Mouse (Mus musculus): ENCODE measurements around the gene Mapt.

Gene Mapt

GRCm38 (mm10) chr11:104317631-104318030, 86.4 kb downstream of the Mapt start:
- no peak for DNase-seq

DNA sequence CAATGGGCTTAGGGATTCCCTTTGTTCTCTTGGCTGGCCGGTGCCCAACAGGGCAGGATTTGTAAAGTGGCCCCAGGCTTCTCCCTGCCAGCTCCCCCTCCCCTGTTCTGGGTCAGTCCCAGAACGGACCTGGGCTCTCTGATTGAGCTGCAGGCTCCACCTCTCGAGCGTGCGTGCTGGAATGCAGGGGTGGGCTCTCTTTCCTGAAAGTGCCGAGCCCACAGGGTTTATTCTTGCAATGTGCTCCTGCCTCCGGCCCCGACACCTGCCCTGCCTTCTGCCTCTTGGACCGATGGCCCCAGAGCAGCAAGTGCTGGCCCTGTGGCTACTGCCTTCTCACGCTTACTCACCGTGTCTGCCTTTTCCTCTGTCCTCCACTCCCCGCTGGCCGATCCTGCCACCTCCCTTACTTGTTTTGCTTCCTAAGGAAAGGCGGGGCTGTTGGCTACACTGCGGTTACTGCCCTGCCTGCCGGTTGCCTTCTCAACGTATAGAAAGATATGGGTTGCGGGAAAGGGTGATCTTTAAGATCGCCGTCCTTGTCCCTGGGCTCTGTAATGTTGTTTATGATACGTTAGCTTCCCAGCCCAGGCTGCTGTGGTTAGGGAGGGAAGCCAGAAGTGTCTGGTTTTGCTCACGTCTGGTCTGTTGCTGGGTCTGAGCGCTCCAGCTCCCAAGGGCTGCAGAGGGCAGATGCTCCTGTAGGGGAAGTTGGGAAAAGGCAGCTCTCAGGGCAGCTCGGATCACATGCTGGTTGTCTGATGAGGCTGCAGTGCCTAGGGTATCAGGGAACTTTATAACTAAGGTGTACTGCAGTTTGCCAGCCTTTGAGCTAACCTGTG, 88.0 kb downstream of the Mapt start:
- no peak for DNase-seq

GRCm38 (mm10) chr11:104320511-104320910, 89.3 kb downstream of the Mapt start:
- DNase-seq, result no peak

- no peak for DNase-seq
Observed at GRCm38 (mm10) chr11:104322142-104322541, 91.0 kb downstream of the Mapt start.

DNA sequence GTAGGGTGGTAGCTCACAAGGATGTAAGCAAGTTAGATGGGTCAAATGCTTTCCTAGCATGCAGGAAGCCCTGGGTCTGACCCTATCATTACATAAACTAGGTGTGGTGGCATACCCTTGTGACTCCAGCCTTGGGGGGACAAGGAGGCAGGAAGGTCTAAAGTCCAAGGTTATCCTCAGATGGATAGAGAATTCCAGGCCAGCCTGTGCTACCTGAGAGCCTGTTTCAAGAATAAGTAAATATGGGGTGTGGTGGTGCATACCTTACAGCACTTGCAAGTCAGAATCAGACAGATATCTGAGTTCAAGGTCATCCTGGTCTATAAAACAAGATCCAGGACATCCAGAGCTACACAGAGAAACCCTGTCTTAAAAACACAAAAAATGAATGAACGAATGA, 96.3 kb downstream of the Mapt start:
- DNase-seq, result no peak

DNA sequence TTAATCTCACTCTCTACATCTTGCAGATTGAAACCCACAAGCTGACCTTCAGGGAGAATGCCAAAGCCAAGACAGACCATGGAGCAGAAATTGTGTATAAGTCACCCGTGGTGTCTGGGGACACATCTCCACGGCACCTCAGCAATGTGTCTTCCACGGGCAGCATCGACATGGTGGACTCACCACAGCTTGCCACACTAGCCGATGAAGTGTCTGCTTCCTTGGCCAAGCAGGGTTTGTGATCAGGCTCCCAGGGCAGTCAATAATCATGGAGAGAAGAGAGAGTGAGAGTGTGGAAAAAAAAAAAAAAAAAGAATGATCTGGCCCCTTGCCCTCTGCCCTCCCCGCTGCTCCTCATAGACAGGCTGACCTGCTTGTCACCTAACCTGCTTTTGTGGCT, 96.8 kb downstream of the Mapt start:
- DNase-seq, result no peak

GRCm38 (mm10) chr11:104329185-104329926, 98.2 kb downstream of the Mapt start:
- DNase-seq, result no peak

DNA sequence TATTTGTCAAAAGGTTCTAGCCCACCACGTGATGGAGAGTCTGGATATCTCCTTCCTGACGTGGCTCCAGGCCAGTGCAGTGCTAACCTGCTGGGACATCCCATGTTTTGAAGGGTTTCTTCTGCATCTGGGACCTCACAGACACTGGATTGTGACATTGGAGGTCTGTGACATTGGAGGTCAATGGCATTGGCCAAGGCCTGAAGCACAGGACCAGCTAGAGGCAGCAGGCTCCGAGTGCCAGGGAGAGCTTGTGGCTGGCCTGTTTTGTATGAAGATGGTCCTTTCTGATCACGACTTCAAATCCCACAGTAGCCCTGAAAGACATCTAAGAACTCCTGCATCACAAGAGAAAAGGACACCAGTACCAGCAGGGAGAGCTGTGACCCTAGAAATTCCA, 99.0 kb downstream of the Mapt start:
- DNase-seq, result no peak

DNA sequence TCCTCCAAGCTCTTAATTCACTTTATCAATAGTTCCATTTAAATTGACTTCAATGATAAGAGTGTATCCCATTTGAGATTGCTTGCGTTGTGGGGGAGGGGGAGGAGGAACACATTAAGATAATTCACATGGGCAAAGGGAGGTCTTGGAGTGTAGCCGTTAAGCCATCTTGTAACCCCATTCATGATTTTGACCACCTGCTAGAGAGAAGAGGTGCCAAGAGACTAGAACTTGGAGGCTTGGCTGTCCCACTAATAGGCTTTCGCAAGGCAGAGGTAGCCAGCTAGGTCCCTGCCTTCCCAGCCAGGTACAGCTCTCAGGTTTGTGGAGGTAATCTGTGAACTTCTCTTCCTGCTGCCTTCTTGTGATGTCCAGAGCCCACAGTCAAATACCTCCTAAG, 100.0 kb downstream of the Mapt start:
- no peak for DNase-seq

DNA sequence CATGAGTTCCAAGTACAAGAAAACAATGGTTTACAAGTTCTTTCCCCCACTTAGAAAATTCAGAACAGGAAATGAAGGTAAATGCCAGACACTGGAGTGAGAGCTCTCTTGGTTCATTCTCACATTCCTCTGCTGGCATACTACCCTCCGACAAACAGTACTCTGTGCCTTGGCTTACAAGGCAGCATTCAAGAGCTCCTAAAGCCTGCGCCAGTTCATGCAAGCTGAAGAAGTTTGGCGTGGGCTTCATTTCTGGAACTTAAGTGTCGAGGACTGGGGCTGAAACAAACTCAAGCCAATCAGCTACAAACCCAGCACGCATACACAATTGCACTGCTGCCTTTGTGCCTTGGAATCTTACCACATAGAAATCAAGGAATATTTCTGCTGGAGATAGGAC, 100.9 kb downstream of the Mapt start:
- no peak for DNase-seq

DNA sequence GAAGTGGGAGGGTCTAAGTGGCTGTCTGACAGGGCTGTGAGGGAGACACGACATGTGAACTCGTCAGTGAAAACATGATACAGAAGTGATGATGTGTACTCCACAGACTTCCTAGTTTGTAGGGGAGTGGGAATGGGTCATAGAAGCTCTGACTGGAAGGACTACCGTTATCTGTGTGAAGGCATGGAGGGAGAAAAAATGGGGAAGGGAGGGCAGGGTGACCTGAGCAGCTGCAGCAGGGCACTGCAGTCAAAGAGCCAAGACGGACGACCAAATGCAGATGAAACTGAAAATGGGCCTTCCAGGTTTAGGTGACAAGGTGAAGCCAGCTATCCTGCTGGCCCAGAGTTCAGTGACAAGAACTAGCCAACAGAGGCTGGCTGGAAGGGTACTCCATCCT, 102.9 kb downstream of the Mapt start:
- no peak for DNase-seq

- no peak for DNase-seq
Observed at GRCm38 (mm10) chr11:104334946-104335345, 103.8 kb downstream of the Mapt start.

DNA sequence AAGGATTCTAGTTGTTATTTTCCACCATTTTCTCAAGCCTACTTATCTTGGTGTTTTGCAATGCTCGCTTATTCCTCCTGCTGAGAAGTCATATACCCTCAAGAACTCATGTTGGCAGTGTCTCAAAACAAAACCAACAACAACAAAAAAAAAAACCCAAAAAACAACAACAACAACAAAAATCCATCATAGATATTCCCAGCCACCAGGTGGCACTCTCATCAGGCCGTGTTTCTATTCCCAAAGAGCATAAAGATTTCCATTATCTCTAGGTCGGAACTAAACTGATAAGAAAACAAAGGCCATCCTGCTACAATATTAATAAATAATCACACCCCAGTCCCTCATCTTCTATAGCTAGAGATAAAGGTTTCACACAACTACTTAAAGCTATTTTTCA, 115.7 kb downstream of the Mapt start:
- DNase-seq, result no peak

- DNase-seq, result no peak
Observed at GRCm38 (mm10) chr11:104361790-104362189, 130.6 kb downstream of the Mapt start.

GRCm38 (mm10) chr11:104362704-104363103, 131.5 kb downstream of the Mapt start:
- DNase-seq, result no peak

DNA sequence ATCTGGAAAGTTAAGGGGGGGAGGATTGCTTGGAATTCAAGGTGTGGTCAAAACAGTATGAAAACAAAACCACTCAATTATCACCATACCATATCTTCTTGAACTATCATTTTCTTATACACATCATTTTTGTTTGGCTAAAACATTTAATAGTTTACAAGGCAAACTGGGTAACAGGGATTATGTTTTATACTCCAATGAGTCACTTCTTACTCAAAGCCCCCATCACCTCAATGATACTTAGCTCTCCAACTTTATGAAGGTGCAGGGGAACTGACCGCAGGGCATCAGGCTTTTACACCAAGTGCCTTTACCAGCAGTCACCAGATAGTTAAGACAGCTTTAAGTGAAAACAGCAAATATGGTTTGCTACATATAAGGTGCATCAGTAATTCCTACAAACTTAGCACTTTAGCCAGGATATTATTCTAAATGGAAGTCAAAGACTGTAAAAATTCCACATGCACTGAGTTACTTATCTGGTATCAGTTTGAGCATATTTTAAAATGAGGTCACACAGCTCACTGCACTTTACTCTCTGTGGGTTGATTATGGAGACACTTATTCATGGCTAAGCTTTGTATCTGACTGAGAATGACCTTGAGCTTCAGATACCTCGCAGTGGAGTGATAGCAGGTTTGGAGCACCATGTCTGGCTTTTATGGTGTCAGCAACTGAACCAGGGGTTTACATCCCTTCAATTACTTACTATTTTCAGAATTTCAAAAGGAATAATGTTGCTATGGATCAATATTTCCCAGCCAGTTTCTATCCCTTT, 132.8 kb downstream of the Mapt start:
- DNase-seq, result no peak

DNA sequence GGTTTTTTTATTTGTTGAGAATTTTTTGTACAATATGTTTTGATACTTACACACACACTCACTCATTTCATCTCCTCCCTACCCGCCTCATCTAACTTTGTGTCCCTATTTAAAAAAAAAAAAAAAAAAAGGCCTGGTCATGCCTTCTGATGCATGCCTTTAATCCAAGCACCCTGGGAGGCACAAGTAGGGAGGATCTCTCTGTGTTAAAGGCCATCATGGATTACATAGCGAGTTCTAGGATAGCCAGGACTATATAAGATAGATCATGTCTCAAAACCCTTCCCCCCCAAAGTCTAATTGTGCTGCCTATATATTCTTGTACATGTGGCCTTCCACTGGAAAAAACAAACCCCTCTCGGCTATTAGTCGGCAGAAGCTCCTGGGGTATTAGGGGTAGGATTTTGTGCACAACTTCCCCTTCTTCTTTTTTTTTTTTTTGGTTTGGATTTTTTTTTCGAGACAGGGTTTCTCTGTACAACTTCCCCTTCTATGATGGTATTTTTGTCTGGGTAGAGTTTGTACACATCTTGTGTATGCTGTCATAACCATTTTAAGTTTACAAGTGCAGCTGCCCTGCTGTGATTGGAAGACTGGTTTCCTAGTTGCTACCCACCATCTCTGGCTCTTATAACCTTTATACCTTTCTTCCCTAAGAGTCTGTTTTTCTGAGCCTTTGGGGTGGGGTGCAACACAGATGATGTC, 136.4 kb downstream of the Mapt start:
- DNase-seq, result no peak

DNA sequence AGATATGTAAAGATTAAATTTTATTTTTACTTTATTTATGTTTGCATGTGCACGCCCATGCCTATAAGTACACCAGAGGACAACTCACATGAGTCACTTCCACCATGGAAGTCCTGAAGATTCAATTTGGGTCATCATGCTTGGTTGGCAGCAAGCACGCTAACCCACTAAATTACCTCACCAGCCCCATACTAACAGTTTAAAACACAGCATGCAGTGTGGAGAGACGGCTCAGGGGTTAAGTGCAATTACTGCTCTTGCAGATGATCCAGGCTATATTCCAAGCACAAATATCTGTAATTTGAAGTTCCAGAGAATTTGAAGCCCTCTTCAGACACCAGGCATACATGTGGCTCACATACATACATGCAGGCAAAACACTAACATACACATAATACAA, 145.1 kb downstream of the Mapt start:
- DNase-seq, result no peak

- no peak for DNase-seq
Observed at GRCm38 (mm10) chr11:104379635-104380034, 148.4 kb downstream of the Mapt start.
